Mouse (Mus musculus) telencephalon, adult 2 months (tissue): ENCODE data around the gene Gpr84.

Experiments used
- DNase-seq: peaks from one replicate; pipeline ENCODE4 v3.0.0-alpha.2; 2011; ENCODE audit warnings: low read depth, low spot score

Gpr84 gene

DNA sequence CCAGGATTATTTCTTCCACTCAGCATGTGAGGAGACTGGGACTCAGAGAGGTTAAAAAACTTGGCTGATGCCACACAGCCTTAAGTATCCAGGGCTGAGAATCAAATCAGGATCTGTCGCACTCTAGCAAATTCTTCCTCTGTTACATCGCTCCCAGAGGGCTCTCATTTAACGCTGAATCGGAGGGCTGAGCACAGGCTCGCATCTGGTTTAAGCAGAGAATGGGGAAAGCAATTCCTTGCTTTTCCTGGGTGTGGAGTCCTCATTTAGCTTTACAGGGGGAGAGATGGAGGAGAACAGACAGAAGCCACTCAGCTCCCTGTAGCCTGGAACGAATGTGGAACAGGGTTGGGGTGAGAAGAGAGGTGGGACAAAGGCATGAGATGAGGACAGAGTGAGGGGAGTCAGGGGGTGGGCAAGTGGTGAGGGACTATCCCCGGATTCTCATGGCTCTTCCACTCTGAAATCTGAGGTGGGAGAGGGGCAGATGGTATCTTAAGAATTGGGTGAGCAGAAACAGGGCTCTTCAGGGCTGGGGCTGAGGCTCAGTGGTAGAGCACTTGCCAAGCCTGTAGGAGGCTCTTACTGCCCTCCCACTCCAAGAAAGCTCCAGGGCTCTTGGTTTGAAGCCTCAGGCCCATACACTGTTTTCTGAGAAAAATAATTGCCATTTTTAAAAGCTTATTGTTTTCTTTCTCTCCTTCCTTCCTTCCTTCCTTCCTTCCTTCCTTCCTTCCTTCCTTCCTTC is 25.2 kb upstream of the Gpr84 start:
- no peak for DNase-seq

DNA sequence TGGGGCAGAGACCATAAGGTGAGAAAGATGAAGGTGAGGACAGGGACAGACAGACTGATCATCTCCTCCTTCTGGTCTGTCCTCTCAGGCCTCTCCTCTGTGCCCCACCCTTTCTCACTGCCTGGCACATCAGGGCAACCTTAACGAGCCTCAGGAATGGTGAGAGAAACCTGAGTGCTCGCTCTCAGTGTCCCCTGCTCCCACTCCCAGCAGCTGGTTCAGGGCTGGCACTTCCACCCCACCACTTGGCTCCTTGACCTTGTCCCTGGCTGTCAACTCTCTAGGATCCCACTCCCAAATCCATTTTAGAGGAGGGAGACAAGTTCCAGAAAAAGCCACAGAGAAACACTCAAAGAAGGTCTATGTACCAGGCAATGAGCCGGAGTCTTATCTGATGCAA is 24.6 kb upstream of the Gpr84 start:
- no peak for DNase-seq

DNA sequence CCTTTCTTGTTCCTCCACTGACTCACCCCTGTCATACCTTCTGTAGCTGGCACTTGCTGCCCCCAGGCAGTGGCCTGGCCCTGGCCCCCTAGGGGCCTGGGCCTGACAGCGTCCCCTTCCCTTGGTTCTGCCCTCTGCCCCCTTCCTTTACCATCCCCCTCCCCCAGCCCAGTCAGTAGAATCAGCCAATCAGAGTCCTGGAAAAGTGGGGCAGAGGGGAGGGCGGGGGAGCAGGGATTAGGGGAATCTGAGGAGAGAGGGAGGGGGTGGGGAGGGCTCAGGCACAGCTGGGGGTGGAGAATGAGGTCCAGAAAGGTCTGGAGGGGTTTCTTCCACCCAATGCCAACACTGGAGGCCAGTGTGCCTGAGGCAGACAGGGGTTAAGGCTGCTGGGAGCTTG is 23.8 kb upstream of the Gpr84 start:
- DNase-seq, result no peak

GRCm38 (mm10) chr15:103333738-103334137 is 23.3 kb upstream of the Gpr84 start:
- no peak for DNase-seq

DNA sequence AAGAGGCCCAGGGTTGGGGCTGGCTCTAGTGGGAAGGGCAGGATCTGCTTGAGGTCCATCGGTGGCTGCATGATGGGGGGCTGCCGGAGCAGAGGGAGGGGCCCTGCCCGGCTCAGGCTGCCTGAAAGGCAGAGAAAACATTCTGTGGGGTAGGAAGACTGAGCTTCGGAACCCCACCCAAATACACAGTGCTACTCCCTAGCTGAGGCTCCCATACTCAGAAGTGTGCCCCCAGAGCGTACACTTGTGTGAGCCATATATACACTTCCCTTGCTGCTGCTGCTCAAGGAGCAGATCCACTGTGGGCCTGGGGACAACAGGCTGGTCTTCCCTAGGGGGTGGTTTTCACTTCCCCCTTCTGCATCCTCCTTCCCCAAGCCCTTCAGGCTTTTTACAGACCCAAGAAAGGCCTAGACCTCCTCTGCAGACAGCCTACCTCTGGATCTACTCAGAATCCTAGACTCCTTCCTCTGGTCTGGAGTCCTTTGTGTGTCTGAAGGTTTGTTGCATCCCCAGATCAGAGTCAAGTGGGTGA is 22.7 kb upstream of the Gpr84 start:
- no peak for DNase-seq

DNA sequence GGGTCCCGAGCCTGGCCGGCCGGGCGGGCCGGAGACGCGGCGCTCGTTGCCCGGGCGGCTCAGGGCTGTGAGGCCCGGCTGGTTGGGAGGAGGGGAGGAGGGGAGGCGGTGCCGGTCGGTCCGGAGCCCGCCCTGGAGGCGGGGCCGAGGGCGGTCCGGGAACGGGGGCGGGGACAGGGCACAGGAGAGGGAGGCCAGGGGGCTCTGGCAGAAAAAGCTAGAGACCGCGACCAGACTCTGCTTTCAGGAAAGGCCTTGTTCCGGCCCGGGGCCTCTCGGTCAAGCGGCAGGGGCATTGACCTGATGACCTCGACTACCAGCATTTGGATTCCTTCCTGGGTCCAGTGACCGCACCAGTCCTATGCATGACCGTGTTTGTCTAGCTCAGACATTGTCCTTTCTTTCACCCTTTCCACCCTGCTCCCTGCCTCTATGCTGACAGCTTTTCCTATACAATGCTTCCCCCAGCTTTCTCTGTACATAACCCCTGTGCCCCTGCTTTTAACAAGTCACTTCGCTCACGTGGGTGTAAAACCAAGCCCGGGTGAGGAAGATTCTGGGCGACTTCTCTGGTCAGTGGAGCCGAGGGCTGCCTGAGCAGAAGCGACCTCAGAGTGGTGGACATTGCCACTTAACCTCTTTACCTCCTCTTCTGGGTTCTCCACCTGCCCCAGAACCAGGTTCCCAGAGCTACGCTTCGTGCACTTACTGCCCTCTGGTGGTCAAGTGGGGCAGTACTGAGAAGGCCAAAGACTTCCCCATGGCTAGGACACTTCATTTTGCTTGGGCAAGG is 13.2 kb upstream of the Gpr84 start:
- DNase-seq, result no peak

- DNase-seq, result no peak
Measured at GRCm38 (mm10) chr15:103323070-103323454, 12.7 kb upstream of the Gpr84 start.

GRCm38 (mm10) chr15:103322396-103322795 is 12.0 kb upstream of the Gpr84 start:
- no peak for DNase-seq

DNA sequence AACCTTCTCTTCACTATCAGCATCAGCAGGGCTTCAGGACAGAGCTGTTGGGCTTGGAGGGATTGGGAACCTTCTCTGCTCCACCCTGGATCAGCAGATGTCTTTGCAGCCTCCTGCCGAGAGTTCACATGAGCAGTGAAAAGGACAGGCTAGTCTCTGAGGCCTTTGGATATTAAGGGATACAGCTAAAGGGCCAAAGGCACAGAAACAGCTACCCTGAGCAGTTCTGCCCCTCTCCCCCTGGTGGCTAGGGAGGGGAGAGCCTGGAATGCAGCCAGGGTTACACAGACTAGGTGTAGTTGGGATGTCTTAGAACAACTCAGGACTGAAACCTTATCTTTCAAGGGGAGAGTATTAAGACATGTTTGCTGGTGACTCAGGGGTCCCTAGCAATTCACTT is 10.7 kb upstream of the Gpr84 start:
- no peak for DNase-seq

- DNase-seq, result no peak
Measured at GRCm38 (mm10) chr15:103318201-103318816, 7.9 kb upstream of the Gpr84 start.

GRCm38 (mm10) chr15:103317731-103318130 is 7.3 kb upstream of the Gpr84 start:
- no peak for DNase-seq

DNA sequence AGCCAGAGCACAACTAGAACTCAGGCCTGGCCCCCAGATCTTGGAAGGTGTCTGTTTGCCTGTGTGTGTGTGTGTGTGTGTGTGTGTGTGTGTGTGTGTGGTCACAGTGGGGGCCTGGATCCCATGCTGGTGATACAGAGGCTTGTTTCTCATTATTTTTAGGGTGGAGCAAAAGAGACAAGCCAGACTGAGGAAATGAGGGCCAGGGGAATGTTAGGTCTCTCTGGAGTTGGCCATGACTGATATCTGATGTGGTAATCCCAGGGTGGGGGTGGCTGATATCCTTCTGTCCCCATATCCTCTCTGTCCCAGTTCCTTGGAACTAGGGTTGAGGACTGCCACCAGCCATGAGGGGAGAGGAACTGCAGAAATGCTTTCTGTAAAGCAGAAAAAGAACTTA is 6.7 kb upstream of the Gpr84 start:
- no peak for DNase-seq

GRCm38 (mm10) chr15:103315979-103316776 is 5.8 kb upstream of the Gpr84 start:
- no peak for DNase-seq

DNA sequence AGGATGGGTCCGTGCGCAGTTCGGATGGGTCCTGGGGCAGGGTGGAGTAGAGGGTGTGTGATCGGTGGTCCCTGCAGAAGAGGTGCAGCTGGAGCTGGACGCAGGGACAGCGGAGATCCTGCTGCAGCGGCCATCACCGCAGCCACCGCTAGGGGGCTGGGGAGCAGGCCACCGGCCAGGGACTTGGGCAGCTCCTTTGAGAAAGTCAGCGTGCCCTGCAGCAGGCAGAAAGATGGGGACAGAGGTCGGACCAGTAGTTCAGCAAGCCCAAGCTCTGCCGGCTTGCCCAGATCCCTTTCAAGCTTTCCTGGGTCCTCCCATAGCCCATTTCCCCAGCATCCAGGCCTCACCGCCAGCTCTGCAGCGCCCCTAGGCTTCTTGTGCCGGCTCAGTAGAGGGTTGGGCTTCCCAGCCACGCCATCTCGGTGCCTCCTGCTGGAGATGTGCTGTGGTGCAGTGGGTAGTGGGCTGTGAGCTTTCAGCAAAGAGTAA is 4.6 kb upstream of the Gpr84 start:
- DNase-seq, result no peak

GRCm38 (mm10) chr15:103314181-103314580 is 3.8 kb upstream of the Gpr84 start:
- DNase-seq, result no peak

GRCm38 (mm10) chr15:103313495-103314095 is 3.2 kb upstream of the Gpr84 start:
- no peak for DNase-seq

DNA sequence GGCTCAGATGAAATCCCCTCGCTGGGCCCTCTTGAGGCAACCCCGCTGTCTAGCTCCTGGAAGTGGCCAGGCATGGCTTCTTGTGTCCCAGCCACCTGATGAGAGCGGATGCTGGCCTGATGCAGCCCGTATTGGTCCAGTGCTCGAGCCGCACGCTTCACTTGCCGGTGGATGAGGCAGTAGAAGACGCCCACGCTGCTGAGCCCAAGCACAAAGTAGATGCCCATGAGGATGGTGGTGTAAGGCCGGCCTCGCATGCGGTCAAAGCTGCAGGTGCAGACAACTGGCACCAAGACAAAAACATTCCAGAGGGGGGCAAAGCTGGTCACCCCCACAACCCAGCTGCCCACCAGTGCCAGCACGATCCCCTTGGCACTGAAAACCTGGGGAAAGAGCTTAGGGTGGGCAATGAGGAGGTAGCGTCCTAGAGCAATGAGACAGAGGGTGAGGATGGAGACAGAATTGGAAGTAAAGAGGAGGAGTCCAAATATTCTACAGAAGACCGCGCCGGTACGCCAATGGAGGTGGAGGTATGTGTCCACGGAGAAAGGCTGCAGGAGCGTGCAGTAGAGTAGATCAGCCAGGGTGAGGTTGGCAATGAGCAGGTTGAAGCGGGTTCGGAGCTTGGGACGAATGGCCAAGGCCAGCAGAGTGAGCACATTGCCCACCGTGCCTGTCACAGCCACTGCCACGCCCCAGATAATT is 1.4 kb downstream of the Gpr84 start:
- DNase-seq, result no peak

DNA sequence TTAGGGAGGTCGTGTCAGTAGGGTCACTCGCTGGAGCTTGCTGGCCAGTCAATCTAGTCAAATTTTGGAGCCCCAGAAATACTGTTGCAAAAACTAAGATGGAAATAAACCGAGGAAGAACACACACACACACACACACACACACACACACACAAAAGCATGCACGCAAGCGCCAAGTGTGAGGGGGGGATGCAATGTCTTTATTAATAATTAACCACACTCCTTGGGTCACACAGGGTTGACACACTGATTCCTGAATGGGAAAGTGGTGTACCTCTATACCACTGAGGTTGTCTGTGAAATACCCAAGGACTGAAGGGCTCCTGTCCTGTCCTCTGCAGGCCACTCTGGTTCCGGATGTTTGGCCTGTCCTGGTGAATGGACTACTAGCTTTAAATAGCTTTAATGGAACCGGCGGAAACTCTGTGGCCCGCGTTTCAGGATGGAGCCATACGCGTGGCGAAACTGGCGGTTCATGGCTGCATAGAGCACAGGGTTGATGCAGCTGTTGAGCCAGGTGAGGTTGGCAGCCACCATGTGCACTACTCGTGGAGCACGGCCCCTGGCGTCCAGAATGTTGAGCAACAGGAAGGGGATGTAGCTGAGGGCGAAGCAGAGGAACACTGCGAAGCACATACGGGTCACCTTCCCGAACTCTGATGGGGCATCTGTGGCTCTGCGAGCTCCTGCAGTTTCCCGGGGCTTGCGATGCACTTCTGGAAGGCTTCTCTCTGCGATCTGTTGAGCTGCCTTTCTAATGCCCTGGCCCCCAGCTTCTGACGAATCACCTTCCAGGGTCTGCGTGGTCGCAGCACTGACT is 2.1 kb downstream of the Gpr84 start:
- no peak for DNase-seq

DNA sequence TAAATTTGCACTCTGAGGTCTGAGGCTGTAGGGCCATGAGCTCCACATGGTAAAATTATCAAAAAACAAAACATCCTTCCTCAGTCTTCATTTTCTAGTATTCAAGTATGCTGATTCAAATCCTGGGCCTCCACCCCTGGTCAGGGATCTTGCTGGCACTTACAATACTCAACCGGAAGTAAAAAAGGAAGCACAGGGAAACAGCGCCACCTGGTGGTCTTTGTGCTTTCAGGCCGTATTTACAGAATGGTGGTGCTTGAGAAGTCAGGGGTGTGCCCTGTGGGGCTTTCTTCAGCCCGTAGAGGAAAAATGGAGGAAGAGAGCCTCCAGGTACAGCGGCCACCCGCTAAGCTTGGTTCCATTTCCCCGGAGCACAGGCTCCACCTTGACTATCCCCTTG is 3.3 kb downstream of the Gpr84 start:
- DNase-seq, result peak; percentile 87
